Mouse (Mus musculus): Measurements from ENCODE around the gene Spryd7. TPM values are rescaled to one million over a fixed set of nuclear protein-coding genes. Genes with fewer than 3 reads are reported as not detected.
"Not testable (repeated sequence)": the region's sequence is repeated elsewhere in the genome, so short reads cannot be mapped to it uniquely, and the experiment has no call there.

Spryd7 gene
- total RNA-seq (2021), result 10 to 100 TPM; 33.5 to 35.3 TPM

- peak; percentile 98 for DNase-seq
These were observed at the start of gene Spryd7 for GRCm38 (mm10) chr14:61556289-61557147. TSS of gene Spryd7 (minus strand) at chr14:61556886.

- not testable (repeated sequence) for DNase-seq
These were observed 49.4 kb upstream of the Spryd7 start for GRCm38 (mm10) chr14:61606088-61606487.

- no peak for DNase-seq
These were observed 47.4 kb upstream of the Spryd7 start for GRCm38 (mm10) chr14:61604081-61604480.

GRCm38 (mm10) chr14:61603069-61603755 lies 46.5 kb upstream of the Spryd7 start:
- DNase-seq, result no peak

- DNase-seq, result no peak
These were observed 44.7 kb upstream of the Spryd7 start for GRCm38 (mm10) chr14:61601348-61601747.

GRCm38 (mm10) chr14:61599057-61599806 lies 42.5 kb upstream of the Spryd7 start:
- peak; percentile 94 for DNase-seq

- no peak for DNase-seq
These were observed 41.3 kb upstream of the Spryd7 start, which contains the start of gene Trim13 for GRCm38 (mm10) chr14:61597968-61598367. TSS of gene Trim13 (plus strand) at chr14:61598247.

GRCm38 (mm10) chr14:61596719-61597426 lies 40.2 kb upstream of the Spryd7 start:
- no peak for DNase-seq

- DNase-seq, result no peak
These were observed 32.8 kb upstream of the Spryd7 start for GRCm38 (mm10) chr14:61589288-61590065.

GRCm38 (mm10) chr14:61575941-61576340 lies 19.3 kb upstream of the Spryd7 start:
- DNase-seq, result no peak

GRCm38 (mm10) chr14:61575066-61575465 lies 18.4 kb upstream of the Spryd7 start:
- peak; percentile 23 for DNase-seq

GRCm38 (mm10) chr14:61572131-61572530 lies 15.4 kb upstream of the Spryd7 start:
- no peak for DNase-seq

GRCm38 (mm10) chr14:61571366-61571765 lies 14.7 kb upstream of the Spryd7 start:
- DNase-seq, result peak; percentile 92

GRCm38 (mm10) chr14:61569344-61569743 lies 12.7 kb upstream of the Spryd7 start:
- no peak for DNase-seq

- not testable (repeated sequence) for DNase-seq
These were observed 9.5 kb upstream of the Spryd7 start for GRCm38 (mm10) chr14:61566211-61566610.

- no peak for DNase-seq
These were observed 3.2 kb upstream of the Spryd7 start for GRCm38 (mm10) chr14:61559856-61560255.

- no peak for DNase-seq
These were observed 2.2 kb upstream of the Spryd7 start for GRCm38 (mm10) chr14:61558901-61559300.

- no peak for DNase-seq
These were observed 776 bp downstream of the Spryd7 start for GRCm38 (mm10) chr14:61555931-61556288.

- DNase-seq, result no peak
These were observed 8.1 kb downstream of the Spryd7 start for GRCm38 (mm10) chr14:61548614-61549013.

- DNase-seq, result not testable (repeated sequence)
These were observed 18.9 kb downstream of the Spryd7 start for GRCm38 (mm10) chr14:61537772-61538171.

- DNase-seq, result no peak
These were observed 19.9 kb downstream of the Spryd7 start for GRCm38 (mm10) chr14:61536631-61537264.

All from heart, postnatal 4 days (tissue).